Mouse (Mus musculus) urinary bladder, postnatal 36 days (tissue): Measurements from ENCODE around the gene Mycn.

Experiments
- DNase-seq, 2 experiments: peaks; one replicate each; pipeline ENCODE4 v3.0.0; 2022; ENCODE audit warnings: low spot score in 2 of 2, mixed read lengths in 1 of 2

Gene Mycn

DNA sequence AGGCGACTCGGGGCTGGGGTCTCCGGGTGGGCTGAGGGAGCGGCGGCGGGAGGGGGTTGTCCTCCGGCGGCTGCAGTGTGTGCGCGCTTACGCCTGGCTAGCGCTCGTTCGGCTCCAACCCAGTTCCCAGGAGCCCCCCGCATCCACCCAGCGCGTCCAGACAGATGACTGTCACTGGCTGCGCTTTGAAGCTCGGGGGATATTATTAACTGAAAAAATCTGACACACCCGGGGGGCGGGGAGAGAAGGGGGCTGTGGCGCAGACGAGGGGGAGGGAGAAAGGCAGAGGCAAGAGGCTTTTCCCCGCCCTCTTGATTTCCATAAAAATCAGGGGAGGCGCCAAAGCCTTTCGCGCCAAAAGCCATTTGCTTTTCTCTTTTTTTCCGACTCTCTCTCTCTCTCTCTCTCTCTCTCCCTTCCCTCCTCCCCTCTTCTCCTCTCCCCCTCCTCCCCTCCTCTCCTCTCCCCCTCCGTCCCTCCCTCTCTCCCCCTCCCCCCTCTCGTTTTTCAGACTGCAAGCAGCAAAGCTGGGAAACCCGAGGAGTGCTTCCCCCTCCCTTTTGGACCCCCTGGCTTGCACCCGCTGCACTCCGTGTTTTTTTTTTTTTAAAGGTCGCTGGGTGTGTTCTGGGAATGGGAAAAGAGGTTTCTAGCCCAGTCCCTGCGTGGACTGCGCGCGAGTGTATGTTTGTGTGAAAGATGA lies at the start of gene Mycn:
Gene Mycn, minus strand, starts transcription at position 254 of the 703 bp plus-strand sequence.
- peak; percentile 15 to 24 for DNase-seq

DNA sequence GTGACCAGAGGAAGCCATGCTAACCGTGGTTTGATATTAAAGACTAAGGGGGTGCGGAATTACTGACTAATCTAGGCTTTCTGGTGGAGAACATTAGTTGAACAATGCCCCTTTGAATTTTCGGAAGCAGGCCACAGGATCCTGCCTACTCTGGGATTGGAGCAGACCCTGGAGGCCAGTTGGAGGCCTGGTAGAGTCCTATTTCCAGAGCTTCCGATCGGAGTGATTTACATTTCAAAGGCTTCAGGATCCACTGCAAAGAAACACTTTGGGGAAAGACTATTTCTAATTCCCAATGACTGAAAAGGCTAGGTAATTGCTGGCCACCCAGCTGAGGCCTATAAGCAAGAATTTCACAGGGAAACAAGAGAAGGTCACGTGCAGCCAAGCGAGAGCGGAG lies 45.7 kb upstream of the Mycn start:
- DNase-seq: no peak

DNA sequence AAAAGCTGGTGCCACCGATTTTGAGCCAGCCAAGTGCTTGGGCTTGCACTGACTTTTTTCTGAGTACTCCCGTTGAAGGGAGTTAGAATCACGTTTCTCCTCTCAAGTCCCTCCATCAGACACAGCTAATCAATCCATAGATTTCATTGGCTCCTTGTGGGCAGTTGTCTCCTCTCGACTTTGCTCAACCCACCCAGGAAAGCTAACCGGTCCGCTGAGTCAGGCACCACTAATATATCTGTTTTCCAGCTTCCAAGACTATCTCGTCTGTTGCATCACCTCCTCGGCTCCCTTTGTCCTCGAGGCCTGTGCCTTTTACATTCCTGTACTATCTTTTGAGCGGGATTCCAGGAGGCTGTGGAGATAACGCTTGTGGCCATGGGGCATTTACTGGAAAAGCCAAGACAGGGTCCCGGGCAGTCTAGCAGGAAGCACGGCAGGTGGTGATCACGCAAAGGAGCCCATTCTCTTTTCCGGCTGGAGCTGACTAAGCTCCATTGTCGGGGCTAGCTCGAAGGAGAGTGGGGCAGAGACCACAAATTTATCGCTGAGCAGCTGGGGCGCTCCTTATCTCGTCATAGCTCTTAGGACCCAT lies 45.0 kb upstream of the Mycn start:
- no peak for DNase-seq

DNA sequence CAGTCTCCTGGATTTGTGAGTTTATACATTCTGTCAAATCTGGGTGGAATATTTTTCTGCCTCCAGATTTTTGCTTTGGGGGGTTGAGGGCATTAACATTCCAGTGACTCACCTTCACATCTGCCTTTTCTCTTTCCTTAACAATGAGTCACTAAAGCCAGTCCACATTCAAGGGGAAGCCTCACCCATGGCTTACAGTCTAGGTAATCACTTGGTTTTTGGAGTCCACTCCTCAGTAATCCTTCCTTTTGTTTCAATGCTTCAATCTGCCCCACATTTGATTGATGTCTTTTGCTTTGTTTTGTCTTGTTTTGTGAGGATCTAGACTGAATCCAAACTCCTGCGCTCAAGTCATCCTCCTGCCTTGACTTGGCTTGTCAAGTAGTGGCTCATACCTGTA lies 41.3 kb upstream of the Mycn start:
- no peak for DNase-seq

DNA sequence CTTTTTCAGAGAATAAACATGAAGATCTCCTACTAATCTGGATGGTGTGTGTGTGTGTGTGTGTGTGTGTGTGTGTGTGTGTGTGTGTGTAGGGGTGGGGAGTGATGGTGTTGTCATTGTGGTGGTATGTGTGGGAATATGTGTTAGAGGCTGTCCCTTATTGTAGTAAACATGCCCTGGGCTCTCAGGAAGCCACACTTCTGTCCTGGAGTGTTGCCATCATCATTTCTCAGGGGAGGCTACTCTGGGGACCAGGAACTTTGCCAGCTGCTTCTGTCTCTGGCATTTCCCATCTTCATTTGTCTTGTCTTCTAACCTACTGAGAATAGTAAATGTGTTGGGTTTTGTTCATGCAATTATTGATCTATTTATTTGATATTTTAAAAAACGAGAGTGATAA lies 33.7 kb upstream of the Mycn start:
- no peak for DNase-seq

DNA sequence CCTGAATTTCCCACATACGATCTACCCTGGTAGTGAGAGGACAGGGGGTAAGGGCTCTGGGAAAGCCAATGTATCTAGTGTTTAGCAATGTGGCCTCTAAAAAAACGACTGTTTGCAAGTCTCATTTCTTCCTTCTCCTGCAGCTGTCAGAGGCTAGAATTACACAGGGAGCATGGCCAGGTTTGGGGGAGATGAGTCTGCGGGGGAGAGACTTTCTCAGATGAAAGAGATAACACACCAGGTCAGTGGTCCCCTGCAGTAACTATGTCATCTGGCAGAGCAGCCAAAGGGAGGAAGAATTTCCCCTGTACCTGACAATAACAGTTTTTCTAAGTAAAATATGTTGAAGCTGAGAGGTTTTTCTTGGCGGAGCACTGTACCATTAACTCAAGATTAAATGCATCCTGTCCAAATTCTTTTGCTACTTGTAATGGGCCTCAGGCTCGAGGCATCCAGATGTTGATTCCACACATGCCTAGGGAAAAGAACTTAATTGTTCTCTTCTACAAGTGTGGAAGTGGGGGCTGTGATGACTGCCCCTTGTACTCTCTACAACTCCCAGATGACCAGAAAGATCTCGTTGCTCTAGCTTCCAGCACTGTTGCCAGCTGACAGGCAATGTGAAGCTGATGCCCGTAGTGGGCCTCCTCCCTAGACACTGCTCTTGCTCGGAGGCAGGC lies 31.2 kb upstream of the Mycn start:
- DNase-seq: no peak

DNA sequence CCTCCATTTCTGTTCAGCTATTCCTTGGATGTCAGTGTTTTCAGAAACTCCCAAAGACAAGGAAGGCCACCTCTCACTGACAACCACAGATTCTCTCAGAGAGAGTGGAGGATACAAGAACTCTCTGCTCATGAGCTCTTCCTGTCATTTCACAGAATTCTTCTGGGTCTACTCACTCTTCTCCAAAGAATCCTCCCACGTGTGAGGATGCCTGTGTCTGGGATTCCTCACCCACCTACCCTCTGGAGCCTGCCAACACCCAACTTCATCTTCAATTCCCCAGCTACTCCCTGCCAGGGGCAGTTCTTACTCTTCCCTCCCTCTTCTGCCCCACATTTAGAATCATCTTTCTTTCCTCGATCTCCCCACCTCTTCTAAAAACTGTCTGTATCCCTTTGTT lies 26.2 kb upstream of the Mycn start:
- no peak for DNase-seq

DNA sequence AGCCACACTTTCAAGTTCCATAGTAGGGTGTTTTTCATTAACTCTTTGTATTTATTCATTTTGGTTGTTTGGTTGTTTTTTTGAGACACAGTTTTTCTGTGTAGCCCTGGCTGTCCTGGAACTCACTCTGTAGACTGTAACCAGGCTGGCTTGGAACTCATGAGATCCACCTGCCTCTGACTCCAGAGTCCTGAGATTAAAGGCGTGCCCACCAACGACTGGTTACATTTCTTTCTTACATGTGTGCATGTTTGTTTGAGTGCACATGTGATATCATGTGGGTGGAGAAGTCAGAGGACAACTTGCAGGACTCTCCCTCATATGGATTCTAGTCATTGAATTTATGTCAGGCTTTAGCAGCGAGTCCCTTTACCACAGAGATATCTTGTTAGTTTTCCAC lies 23.1 kb upstream of the Mycn start:
- DNase-seq: no peak

DNA sequence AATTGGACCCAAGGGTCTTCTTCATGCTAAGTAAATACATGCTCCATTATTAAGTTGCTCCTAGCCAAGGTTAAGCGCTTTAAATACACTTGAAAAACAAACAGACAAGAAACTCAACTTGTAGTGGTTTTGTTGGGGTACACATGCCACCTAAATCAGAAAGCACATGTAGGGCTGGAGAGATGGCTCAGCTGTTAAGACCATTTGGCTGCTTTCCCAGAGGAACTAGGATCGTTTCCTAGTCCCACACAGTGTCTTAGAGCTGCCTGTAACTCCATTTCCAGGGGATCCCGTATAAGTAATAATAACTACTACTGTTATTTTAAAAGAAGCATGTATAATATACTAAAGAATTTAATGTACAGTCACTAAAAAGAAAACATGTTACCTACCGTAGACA lies 5.9 kb upstream of the Mycn start:
- no peak for DNase-seq

DNA sequence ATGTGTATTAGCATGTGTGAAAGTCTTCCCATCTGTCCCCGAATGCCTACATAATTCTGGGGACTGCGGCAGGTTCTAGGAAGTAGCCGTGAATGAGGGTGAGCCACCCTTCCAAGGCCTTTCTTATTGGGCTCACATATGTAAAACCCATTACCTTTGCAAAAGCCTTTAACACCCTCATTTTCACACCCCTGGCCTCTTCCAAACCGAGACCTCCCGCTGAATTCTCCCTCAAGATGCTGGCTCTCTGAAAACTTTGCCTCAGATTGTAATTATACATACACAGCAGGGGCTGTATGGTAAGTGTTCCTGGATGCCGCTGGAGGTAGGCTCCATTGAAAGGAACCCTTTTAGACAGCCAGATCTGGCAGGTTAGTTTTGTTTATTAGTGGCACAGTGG lies 1.6 kb upstream of the Mycn start:
- no peak for DNase-seq

DNA sequence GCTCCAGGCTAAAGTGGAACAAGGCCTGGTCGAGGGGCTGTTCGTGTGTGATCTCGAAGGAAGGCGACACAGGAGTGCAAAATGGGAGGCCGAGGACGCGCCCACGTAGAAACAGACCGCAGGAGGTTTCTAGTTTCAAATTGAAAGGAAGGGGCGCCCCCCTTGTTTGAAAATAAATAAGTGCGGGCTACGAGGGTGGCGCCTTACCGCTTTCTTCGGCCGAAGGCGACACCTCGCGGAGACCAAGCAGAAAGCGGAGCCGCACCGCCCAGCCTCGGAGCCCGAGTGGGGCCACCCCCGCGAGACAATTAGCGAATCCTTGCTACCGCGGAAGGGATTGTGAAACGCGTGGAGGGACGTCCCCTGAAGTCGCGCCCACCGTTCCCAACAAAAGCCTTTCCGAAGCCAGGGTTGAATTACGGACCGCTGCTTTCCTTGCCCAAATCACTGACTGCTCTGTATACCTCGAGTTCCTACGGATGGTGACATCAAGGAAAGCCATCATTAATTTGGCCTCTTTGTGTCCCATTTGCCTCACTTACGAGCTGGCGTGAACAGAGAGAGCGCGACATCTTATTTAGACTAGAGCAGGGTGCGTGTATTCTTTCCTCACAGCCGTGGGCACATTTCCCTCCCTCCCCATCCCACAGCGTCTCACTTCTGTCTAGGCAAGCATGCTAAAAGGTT lies 793 bp upstream of the Mycn start:
- DNase-seq: peak; percentile 59 to 74

DNA sequence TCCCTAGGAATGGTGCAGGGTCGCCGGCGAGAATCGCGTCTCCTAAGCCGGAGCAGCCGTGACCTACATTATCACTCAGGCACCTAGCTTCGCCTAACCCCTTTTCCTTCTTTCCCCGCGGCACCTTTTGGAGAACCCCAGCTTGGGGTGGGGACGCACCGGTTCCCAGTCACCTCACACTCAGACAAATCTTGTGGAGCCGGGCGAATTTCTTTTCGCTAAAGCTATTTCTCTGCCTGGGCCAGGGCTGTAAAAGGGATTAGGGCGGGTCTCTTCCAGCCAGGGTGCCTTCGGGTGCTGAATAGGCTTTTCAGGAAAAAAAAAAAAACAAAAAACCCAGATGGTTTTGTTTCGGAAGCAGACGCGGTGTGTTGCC lies 597 bp downstream of the Mycn start:
- DNase-seq: peak in 1 of 2 experiments; percentile 2

DNA sequence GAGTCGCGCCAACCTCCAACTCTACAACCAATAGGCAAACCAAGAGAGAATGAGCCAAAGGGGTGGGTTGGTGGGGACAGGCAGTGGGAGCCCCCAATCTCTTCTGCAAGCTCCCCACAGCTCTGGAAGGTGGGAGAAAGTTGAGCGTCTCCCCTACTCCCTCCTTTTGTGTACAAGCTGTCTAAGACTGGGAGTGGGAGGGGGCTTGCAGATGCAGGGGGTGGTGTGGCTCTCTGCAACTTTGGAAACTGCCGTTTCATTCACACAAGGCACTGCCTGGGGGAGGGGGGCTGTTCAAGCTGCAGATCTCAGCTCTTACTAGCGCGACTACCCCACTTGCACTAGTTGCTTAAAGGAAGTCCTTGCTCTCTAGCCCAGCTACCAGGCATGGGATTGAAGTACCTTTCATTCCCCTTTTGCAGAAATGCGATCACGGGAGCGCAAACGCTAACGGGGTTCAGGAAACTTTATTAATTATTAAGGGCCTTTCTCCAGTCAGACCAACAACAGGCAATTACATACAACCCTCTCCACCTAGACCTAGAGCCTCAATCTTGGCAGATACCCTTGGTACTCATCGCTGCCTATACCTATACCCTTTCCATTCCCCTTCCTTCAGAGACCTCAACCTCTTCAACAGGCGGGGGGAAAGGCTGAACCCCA lies 1.1 kb downstream of the Mycn start:
- no peak for DNase-seq

DNA sequence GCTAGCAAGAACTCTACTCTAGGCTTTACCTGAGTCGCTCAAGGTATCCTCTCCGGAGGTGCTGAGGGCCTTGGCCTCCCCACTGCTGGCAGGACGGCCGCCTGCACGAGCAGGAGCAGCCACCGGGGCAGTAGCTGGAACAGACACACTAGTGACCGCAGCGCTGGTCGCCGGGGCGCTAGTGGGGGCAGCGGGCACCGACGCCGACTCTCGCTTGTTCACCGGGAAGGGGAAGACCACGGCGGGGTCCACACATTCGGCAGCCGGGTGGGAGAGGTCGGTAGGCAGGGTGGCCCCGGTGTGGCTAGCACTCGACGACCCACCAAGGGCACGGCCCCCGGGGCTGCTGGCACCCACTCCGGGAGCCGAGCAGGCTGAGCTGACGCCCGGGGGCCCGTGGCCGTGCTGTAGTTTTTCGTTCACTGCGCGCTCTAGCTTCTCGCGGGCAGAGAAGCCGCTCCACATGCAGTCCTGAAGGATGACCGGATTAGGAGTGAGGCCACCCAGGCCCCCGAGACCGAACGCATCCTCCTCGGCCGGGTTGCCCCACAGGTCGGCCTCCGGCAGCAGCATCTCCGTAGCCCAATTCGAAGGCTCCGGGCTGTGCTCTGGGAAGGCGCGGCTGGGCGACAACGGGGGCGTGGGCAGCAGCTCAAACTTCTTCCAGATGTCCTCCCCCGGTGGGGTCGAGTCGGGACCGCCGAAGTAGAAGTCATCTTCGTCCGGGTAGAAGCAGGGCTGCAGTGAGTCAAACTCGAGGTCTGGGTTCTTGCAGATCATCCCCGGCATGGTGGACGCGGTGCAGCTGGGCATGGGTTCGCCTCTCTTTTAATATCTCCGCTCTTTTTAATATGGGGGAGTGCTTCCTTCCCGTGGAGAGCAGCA lies 1.9 kb downstream of the Mycn start:
- peak in 1 of 2 experiments; percentile 2 for DNase-seq

DNA sequence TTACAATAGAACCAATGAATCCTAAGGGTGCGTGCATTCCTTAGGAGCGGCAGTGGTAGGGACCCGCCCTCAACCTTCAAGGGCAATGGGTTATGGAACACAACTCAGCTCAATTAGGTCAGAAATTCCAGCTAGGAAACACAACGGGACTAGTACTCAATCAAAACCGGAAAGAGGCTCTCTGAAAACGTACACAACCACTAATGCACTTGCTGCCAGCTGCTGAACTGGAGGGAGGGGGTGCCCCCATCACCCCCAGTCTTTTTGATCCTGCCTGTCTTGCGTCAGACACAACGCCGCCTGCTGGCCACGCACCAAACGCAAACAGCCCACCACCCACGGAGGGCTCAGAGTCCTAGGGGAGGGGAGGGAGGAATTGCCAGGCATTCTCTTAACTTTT lies 2.9 kb downstream of the Mycn start:
- DNase-seq: no peak

DNA sequence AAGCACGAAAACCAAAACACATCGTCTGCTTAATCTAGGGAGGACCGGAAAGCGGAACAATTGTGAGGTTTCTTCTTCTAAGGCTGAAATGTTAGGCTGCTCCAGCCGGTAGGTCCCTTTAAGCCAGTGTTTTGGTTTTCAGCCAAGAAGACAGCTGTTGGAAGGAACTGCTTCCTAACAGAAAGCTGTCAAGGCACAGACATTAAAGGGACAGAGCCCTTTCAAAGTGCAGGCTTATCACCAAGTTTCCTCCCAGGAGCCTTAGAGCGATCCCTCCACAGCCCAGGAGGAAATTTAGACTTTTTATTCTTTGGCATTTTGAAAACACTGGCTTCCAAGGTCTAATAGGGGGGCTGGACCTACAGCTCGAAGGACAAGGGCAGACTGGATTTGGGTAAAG lies 3.4 kb downstream of the Mycn start:
- peak; percentile 5 to 12 for DNase-seq

DNA sequence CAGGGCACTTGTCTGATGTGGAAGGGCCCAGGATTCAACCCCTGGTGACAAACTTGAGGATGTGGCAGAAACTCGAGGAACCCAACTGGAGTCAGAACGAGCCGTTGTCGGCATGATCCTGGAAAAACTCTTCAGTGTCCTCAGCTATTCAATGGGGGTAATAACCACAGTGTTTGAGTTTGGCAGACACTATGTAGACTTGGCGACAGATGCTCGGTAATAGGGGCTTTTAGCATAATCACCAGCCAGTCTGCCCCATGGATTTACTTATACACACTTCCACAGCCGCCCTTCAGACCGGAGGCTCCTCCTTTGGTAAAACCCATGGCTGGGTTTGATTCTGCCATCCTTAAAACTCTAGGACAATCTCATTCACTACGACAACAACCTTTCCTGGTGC lies 4.0 kb downstream of the Mycn start:
- DNase-seq: no peak

DNA sequence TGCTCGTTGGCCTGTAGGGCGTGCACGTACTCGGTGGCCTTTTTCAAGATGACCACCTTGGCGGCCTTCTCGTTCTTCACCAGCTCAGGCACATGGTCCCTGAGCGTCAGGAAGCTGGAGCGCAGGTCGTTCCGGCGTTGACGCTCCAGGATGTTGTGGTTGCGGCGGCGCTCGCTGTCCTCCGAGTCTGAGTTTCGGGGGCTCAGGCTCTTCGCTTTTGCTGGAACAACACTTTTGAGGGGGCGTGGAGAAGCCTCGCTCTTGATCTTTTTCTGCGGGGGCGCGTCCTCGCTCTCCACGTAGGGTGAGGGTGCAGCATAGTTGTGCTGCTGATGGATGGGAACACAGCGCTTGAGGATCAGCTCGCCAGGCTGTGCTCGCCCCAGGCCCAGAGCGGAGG lies 4.6 kb downstream of the Mycn start:
- no peak for DNase-seq

DNA sequence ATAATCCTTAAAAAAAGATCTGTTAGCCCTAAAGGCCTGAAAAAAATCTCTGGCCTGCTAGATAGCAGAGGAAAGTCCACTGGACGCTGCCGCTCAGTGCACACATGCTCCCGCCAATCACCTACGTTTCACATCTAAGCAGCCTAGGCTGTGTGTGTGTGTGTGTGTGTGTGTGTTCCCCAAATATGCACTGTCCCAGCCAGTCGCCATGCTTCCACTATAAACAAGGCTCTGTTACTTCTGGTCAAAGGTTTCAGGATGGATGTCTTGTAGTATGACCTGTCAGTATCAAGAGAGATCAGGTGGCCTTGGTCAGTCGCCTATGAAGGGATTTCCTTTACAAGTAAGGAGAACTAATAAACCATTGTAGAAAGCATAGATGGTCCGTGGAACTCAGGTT lies 9.5 kb downstream of the Mycn start:
- DNase-seq: no peak

DNA sequence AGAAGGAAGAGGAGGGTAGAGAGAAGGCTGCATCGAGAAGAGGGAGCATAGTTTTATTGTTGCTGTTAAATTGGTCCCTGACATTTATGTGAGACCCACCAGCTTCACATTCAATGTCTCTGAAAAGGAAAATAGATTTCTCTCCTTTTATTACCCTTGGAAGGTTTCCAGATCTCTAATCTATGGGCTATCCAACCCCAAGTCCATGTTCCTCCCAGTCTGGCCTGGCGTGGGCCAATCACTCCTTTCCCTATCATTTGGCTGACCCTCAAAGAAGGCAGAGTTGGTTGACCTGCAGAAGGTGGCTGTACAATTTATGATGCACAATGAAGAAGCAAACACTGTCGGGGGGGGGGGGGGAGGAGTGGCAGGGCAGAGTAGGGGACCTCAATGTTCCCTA lies 13.5 kb downstream of the Mycn start:
- no peak for DNase-seq

DNA sequence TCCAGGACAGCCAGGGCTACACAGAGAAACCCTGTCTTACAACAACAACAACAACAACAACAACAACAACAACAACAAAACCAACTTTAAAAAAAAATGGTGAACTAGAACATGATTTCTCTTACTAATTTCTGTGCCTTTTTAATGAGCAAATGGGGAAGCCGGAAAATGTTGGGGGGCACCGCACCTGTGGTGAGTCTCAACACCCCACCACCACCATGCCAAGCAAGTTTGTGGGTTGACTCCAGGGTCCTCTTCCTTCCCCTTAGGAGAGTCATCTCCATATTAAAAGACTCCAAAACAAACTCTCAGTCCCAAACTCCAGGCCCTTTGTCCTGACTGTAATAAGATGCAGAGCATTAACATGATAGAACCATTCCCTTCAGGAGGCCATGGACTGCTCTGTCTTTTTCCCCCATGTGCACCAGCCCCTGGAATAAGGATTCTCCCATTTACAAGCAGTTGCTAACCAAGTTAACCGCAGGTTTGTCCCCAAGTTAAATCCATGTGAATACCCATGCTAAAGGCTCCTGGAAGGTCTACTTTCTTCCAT lies 14.7 kb downstream of the Mycn start:
- no peak for DNase-seq
